Mouse (Mus musculus): ENCODE data around the gene Magi3.

Magi3 gene

DNA sequence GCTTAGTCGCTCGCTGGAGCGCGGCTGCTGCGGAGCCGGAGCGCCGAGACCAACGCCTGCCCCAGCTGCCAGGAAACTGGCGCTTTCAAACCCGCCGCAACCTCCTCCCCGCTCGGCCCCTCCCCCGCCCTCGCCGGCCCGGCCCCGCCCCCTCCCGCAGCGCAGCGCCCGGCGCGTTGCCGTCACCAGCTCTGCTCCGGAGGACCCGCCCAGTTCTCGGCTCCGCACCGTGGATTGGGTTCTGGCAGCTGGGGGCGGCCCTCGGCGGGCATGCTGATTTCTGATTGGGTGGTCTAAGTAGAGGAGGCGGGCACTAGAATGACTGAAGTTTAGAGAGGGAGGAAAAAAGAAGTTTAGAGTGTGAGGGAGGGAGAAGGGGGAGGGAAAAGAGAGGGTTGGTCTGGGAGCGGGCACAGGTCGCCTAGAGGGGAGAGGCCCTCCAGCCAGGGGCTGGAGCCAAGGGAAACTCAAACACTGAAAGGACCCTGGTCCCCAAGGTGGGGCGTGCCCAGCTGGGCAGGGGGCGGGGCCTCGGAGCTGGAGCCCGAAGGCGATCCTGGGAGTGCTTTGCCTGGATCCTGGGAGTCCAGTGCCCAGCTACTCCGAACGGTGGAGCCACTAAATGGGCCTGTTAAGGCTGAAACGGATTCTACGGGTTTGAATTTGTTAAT is at the start of gene Magi3:
Gene Magi3 (minus strand): TSS at position 80 of the 671 bp plus-strand sequence.
- peak; percentile 95 for DNase-seq (ENCODE audit: low read depth, low spot score)

DNA sequence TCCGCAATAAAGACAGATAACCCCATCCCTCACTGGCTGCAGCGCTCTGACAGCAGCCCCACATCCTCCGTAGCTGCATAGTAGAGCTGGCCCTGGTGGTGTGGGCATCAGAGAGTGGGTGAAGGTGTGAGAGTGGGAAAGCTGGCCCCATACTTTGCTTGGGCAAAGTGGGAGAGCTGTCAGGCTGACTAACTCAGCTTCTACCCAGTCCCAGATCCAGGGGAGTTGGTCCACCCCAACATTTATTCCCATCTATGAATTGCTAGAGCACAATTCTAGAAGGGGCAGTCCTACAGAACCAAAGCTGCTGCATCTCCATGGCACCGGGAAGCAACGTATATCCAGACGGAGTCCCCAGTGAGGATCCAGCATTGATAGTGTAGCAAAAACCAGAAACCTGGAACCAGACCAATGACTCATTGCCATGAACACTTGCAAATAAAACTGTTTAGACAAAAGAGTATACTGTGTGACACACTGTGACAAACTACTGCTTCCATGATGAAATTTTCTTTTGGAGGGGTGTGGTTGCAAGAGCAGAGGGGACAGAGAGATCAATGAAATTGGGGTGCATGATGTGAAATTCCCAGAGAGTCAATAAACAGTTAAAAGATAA is 44.5 kb upstream of the Magi3 start:
- peak; percentile 34 for DNase-seq (ENCODE audit: low read depth, low spot score)

DNA sequence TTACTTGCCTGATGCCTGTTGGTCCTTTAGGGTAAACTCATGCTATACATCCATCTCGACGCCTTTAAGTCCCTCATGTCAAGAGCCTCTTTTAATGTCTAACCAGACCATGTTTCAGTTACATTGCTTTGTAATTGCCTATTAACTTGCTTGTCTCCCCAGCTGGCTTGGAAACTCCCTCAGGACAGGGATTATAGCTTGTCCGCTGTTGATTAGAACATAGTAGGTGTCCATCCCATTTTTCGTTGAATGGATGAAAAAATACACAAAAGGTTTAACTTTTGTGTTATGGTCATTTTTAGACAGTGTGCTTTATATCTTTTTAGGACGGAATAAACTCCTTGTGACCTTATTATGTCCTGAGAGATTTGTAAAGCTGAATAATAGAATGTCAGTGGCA is 40.0 kb upstream of the Magi3 start:
- DNase-seq (ENCODE audit: low read depth, low spot score), result no peak

- DNase-seq (ENCODE audit: low read depth, low spot score), result no peak
Observed at GRCm38 (mm10) chr3:104259168-104259567, 39.0 kb upstream of the Magi3 start.

GRCm38 (mm10) chr3:104257041-104257440 is 36.9 kb upstream of the Magi3 start:
- no peak for DNase-seq (ENCODE audit: low read depth, low spot score)

DNA sequence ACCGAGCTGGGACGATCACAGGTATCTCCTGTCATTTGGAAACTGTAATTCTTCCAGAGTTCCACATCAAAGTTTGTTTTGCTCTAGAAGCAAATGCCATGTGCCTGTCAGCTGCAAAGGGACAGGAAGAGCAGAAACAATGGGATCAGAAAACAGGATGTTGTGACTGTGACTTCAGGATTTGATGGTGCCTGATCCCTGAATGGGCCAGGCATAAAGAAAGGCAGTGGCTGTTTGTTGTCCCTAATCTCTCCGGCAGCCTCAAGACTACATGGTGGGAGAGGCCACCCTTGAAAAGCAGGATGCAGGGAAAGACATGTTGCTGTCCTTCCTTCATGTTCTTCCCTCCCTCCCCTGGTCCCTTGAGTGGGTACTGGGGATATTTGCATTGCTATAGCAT is 33.6 kb upstream of the Magi3 start:
- no peak for DNase-seq (ENCODE audit: low read depth, low spot score)

DNA sequence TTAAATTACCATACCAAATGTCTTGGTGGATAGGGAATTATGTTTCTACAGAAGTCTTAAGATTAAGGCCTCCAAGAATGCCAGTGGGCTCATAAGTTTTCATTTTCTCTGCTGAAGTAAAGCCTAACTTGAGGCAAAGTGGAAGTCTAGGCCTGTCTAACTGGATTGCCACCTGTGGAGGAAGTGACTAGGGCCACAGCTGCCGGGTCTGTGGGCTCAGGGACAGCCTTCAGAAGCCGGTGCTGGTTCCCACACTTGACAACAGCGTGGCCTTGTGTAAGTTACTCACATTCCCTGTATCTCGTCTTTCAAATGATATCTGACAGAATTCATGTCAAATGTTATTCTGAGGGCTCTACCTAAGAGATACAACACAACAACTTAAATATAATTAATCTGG is 27.7 kb upstream of the Magi3 start:
- DNase-seq (ENCODE audit: low read depth, low spot score), result no peak

- no peak for DNase-seq (ENCODE audit: low read depth, low spot score)
Observed at GRCm38 (mm10) chr3:104247057-104247456, 26.9 kb upstream of the Magi3 start.

DNA sequence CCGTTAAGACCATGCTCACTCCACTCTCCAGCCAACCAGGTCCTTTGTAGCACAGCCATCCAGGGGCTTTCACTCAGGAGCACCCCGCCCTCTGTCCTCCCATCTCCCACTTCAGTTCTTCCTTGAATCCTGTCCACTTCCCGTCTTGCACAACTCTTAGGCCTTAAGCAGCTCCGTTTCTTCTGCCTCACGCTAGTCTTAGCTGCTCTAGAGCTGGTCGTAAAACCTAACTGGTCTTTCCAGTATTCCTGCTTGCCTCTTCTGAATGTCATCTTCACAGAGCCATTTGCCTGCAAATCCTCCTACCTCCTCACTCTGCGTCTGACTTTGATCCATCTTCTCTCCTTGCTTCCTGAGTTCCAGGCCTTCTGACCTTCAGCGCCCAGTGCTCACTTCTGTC is 24.2 kb upstream of the Magi3 start:
- DNase-seq (ENCODE audit: low read depth, low spot score), result no peak

DNA sequence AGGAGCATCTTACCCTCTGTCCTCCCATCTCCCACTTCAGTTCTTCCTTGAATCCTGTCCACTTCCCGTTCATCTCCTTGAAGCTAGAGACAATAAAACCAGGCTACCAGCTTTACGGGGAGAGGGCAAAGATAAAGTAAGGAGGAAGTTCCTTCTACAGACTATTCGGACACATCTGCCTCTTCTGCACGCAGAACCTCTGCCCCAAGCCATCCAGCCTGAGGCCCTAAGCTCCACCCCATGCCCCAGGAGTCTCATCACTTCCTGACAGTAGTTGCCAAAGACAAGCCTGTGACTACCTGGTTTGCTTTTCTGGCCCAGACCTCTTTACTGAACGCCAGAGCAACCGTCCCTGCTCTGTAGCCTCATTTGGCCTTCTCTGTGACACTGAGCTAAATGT is 23.8 kb upstream of the Magi3 start:
- DNase-seq (ENCODE audit: low read depth, low spot score), result no peak

- DNase-seq (ENCODE audit: low read depth, low spot score), result no peak
Observed at GRCm38 (mm10) chr3:104239785-104240184, 19.6 kb upstream of the Magi3 start.

GRCm38 (mm10) chr3:104239376-104239775 is 19.2 kb upstream of the Magi3 start:
- DNase-seq (ENCODE audit: low read depth, low spot score), result no peak

DNA sequence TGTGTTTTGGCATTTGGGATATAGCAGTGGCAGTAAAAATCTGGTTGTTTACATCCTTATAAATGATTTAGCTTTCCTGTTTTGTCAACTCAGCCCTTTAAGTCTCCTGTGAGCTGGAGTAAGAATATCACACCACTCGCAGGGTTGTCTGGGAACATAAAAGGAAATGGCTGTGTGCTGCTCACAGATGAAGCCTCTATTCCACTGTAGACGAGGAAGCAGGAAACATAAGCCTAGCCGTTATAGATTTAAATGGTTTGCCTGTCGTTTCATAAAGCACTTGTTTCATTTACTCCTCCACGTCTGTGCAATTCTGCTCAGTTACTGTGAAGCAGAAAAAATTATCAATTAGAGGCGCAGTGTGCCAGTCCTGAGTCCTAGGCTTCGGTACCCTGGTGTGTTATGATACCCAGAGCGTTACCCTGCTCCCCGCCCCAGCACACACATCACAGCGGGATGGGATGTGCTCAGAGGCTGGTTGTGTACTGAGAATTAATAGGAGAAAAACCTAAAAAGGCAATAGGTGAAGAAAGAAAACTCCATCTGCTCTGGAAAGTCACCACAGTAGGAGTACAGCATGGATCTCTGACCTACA is 17.8 kb upstream of the Magi3 start:
- no peak for DNase-seq (ENCODE audit: low read depth, low spot score)

GRCm38 (mm10) chr3:104236029-104236428 is 15.9 kb upstream of the Magi3 start:
- no peak for DNase-seq (ENCODE audit: low read depth, low spot score)

GRCm38 (mm10) chr3:104235099-104235498 is 14.9 kb upstream of the Magi3 start:
- DNase-seq (ENCODE audit: low read depth, low spot score), result no peak

DNA sequence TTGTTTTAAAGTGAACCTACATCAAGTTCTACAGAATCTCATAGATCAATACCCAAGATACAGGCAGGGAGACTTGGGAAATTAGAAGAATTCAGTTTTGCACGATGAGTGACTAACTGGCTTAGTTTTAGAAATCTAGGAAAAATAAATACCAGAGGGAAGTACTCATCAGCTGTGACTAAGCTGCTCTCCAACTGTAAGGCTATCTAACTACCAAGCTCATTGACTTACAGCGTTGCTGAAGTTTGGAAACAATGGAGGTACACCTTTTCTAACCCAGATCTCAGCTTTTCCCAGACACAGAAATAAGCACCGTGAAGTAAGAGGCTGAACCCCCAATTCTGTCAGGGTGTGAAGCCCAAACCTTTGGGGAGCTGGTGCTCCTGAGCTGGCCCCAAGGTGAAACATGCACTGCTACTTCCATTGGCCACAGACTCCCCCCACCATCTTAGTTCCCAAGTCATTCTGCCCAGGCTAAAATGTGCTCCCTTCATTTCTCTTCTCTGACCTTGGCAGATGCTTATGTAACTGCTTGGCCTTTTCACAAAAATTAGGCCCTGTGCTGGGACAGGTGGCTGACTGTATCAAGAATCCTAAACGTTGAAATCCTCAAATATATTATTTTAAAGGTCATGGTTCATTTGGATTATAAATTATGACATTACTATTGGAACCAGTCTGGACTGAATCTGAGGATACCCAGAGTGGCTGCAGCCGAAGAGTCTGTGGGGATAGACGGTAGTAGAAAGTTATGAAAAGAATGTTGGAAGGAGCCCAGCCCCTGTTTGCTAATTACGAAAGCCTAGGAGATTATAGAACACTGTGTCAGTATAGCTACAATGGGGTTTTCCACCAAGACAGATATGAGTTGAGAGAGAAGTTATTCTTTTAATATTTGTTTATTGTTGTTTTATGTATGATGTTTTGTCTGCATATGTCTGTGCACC is 13.5 kb upstream of the Magi3 start:
- no peak for DNase-seq (ENCODE audit: low read depth, low spot score)

- DNase-seq (ENCODE audit: low read depth, low spot score), result no peak
Observed at GRCm38 (mm10) chr3:104227438-104228111, 7.4 kb upstream of the Magi3 start.

DNA sequence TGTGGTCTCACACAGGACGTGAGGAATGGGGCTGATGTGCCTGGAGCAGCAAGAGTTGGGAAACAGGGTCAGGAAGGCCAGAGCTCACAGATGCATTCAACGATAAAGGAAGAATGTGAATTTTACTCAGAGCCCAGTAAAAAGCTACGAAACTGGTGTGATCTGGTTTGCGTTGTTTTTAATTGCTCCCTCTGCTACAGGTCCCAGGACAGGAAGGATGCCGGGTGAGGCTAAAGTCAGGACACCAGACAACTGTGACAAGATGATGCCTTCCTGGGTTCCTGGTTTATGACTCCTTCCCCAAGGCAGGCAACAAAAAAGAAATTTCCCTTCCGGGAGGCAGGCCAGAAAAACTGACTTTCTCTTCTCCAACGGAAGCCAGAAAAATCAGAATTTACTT is 6.6 kb upstream of the Magi3 start:
- no peak for DNase-seq (ENCODE audit: low read depth, low spot score)

- DNase-seq (ENCODE audit: low read depth, low spot score), result no peak
Observed at GRCm38 (mm10) chr3:104221156-104221555, 982 bp upstream of the Magi3 start.

DNA sequence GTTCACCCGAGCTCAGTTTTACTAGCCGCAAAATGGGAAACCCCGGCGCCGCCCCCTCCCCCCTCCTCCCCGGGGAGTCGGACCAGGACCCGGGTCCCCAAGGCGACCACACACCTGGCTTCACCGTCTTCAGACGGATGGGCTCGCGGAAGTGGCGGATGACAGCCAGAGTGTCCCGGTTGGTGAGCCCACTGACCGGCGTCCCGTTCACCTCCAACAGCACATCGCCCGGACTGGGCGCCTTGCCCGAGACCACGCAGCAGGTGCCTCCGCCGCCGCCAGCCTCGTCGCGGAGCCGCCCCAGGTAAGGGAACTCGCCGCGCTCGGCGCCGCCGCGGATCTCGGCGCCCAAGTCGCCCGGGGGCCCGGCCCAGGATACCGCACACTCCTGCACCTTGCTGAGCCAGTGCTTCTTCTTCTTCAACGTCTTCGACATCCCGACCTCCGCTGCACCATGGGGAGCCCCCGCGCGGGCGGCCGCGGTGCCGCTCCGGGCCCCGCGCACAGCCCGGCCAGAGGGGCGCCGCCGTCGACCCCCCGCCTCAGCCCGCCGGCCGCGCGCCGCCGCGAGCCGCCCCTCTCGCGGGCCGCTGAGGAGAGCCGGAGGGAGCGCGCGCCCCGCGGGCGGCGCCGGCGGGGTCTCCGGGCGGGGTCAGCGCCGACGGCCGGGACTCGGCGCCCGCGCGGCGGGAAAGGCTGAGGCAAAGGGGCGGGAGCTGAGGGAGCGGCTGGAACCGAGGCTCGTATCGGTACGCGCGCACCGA is 461 bp downstream of the Magi3 start:
- no peak for DNase-seq (ENCODE audit: low read depth, low spot score)

DNA sequence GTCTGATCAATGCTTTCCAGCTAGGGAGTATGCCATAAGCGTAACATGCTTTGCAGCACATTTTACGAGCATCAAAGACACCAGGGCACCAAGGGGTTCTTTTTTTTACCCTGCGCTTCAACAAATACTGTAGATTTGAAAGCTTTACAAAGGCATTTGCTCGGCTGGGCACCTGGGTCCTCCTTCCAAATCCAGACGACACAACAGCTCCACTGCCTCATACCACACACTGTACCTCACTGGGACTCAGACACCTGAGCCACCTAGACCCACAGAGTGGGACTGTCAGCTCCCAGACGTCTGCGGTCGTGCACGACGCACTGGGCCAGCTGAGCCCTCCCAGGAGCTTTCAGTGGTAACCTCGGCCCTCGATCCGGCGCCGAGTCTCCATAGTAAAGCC is 1.2 kb downstream of the Magi3 start:
- DNase-seq (ENCODE audit: low read depth, low spot score), result peak; percentile 17

Measured in telencephalon, adult 2 months (tissue).